Mouse (Mus musculus) cerebellum, postnatal 25 days (tissue): Measurements from ENCODE around the gene Grn.

Source experiments
- DNase-seq, 2 experiments: peaks; one replicate each; pipeline ENCODE4 v3.0.0; 2021; ENCODE audit warnings: mixed read lengths in 2 of 2

Gene Grn

GRCm38 (mm10) chr11:102480111-102480510 is 50.0 kb downstream of the Grn start:
- no peak for DNase-seq

GRCm38 (mm10) chr11:102480897-102481296 is 50.8 kb downstream of the Grn start:
- no peak for DNase-seq

- DNase-seq, result no peak
Observed at GRCm38 (mm10) chr11:102481779-102482178, 51.7 kb downstream of the Grn start.
